Mouse (Mus musculus) kidney, adult 2 months (tissue): ENCODE results near the gene Faxc. TPM values are rescaled to one million over a fixed set of nuclear protein-coding genes. Genes with fewer than 3 reads are reported as not detected.

Experiments used
- DNase-seq: peaks from one replicate; pipeline ENCODE4 v3.0.0; 2021
- H3K27ac ChIP-seq: fragments of 200-500 bp; 2 replicates; pipeline ENCODE4 v1.5.1; 2012; ENCODE audit warnings: low read depth, low read length, control low read depth, inconsistent platforms; ENCODE audit not compliant: insufficient read depth
- H3K27me3 ChIP-seq: fragments of 200-500 bp; replicated peaks from 2 replicates; pipeline ENCODE4 v1.6.1; 2012; ENCODE audit warnings: mild to moderate bottlenecking, moderate library complexity, low read length, inconsistent platforms; ENCODE audit not compliant: control insufficient read depth, insufficient read depth
- H3K36me3 ChIP-seq: fragments of 200-500 bp; 2 replicates; pipeline ENCODE4 v1.6.1; 2012; ENCODE audit warnings: mild to moderate bottlenecking, moderate library complexity, low read length, inconsistent platforms; ENCODE audit not compliant: control insufficient read depth, insufficient read depth
- H3K4me1 ChIP-seq: fragments of 200-500 bp; 2 replicates; pipeline ENCODE4 v1.6.1; 2011; ENCODE audit warnings: low read length; ENCODE audit not compliant: control insufficient read depth, insufficient read depth
- H3K4me3 ChIP-seq: fragments of 200-500 bp; 2 replicates; pipeline ENCODE4 v1.5.1; 2011; ENCODE audit warnings: mild to moderate bottlenecking, low read depth, low read length, control low read depth; ENCODE audit not compliant: insufficient read depth
- CTCF ChIP-seq: fragments of 200-500 bp; conservative IDR thresholded peaks from 2 replicates; pipeline ENCODE4 v1.5.1; 2011; ENCODE audit warnings: low read depth, mild to moderate bottlenecking, control low read depth, low read length, moderate library complexity, mixed read lengths; ENCODE audit not compliant: insufficient read depth, insufficient read length
- POLR2A ChIP-seq: fragments of 200-500 bp; IDR thresholded peaks from one replicate; pipeline ENCODE4 v1.6.1; 2011; ENCODE audit warnings: low read depth, low read length, control low read depth
- WGBS: fragments of 180-500 bp; shearing (Covaris S2); methylation state at CpG from one replicate; pipeline ENCODE4 v1.1.7; 2018; 5-methylcytosine and 5-hydroxymethylcytosine counted together
- polyA plus RNA-seq: library from polyadenylated mRNA; depleted of rRNA; stranded (reverse); fragments of >200 nt; gene quantifications from 2 replicates; pipeline ENCODE4 v1.2.3, GENCODE M21; 2012; rRNA removed

Faxc gene
- polyA plus RNA-seq, 1 experiment, result 0.20 TPM

- WGBS, result 76% methylated on average over 2 of the region's 2 CpGs
- Histone ChIP-seq H3K4me1 (no peaks in the 10 kb centered on the region), H3K36me3 (no peaks in the 10 kb centered on the region), H3K27me3 (no peaks in the 10 kb centered on the region), H3K27ac (no peak overlapping the region), H3K4me3 (no peak overlapping the region)
- no peak for TF ChIP-seq CTCF
- no peak for TF ChIP-seq POLR2A
- no peak for DNase-seq
Observed at GRCm38 (mm10) chr4:22029951-22030350, 98.8 kb downstream of the Faxc start.

Other genes with a start within 250 kb of the Faxc start
- not detected in 2 replicates for gene Prdm13, start 245.4 kb upstream of the Faxc start, polyA plus RNA-seq
- 6.3 and 8.3 TPM in 2 replicates for gene Ccnc, start 203.6 kb upstream of the Faxc start, polyA plus RNA-seq
- gene Usp45, start 164.2 kb upstream of the Faxc start, polyA plus RNA-seq, result 2.6 and 2.8 TPM in 2 replicates
- gene Tstd3, start 164.1 kb upstream of the Faxc start, polyA plus RNA-seq, result 3.0 and 3.9 TPM in 2 replicates
- 34.4 and 44.9 TPM in 2 replicates for gene Pnisr, start 83.7 kb upstream of the Faxc start, polyA plus RNA-seq
- 4.7 and 5.4 TPM in 2 replicates for gene Coq3, start 51.7 kb upstream of the Faxc start, polyA plus RNA-seq